Comparison of ENCODE assay signal across 8 mouse cellular contexts in genomic region chr2:20966176-20967100, GRCm38 (mm10). TPM values are rescaled to one million over a fixed set of nuclear protein-coding genes. Genes with fewer than 3 reads are reported as not detected.
A peak's percentile ranks its signal among the peaks of the same experiment; 100 is the strongest.
DNase-seq lines count a peak whose midpoint lies in the region; ATAC-seq and TF ChIP-seq lines count a peak whose summit lies in the region.

No protein-coding gene starts in this region.

- H3K9ac ChIP-seq in heart, postnatal 0 days (replicated peaks; ENCODE audit: low read depth, low read length) = peak overlapping the region; percentile 95
- H3K9ac ChIP-seq in liver, embryonic 15.5 days = peak overlapping the region; percentile 99

- peak overlapping the region; percentile 96 for H3K27ac ChIP-seq in cerebellum, adult 2 months (ENCODE audit: insufficient read depth, low read length)
- peak overlapping the region; percentile 96 for H3K27ac ChIP-seq in heart, postnatal 0 days (ENCODE audit: low read depth)
- H3K27ac ChIP-seq in liver, embryonic 15.5 days (replicated peaks) = peak overlapping the region; percentile 100

- 5% methylated on average over 18 of the region's 18 CpGs for WGBS in cerebellum, adult 2 months
- 19% methylated on average over 18 of the region's 18 CpGs for WGBS in heart, postnatal 0 days
- WGBS in liver, embryonic 15.5 days (ENCODE audit: insufficient replicate concordance) = 34% methylated on average over 18 of the region's 18 CpGs

- peak overlapping the region; percentile 82 for H3K4me2 ChIP-seq in heart, postnatal 0 days (ENCODE audit: low read depth, low read length)
- peak overlapping the region; percentile 88 for H3K4me2 ChIP-seq in liver, embryonic 15.5 days

- H3K4me3 ChIP-seq in cerebellum, adult 2 months (replicated peaks; ENCODE audit: insufficient read depth, low read depth, low read length) = peak overlapping the region; percentile 63
- peak overlapping the region; percentile 89 for H3K4me3 ChIP-seq in heart, postnatal 0 days (ENCODE audit: low read depth, low read length)
- peak overlapping the region; percentile 95 for H3K4me3 ChIP-seq in liver, embryonic 15.5 days (replicated peaks)

- no peak for TF ChIP-seq EP300 in heart, postnatal 0 days (IDR thresholded peaks at IDR 0.05; ENCODE audit: low read depth)

- H3K4me1 ChIP-seq in cerebellum, adult 2 months (ENCODE audit: control insufficient read depth, insufficient read depth, low read length) = peaks cover 11% of the 10 kb centered on the region; the same call in 1 of the 2 replicates
- H3K4me1 ChIP-seq in heart, postnatal 0 days (ENCODE audit: control insufficient read depth, insufficient read depth) = peaks cover 32% of the 10 kb centered on the region
- H3K4me1 ChIP-seq in liver, embryonic 15.5 days (replicated peaks) = peaks cover 61% of the 10 kb centered on the region

- no peaks in the 10 kb centered on the region for H3K36me3 ChIP-seq in heart, postnatal 0 days (replicated peaks; ENCODE audit: control insufficient read depth, insufficient read depth, low read length)
- H3K36me3 ChIP-seq in liver, embryonic 15.5 days (replicated peaks) = no peaks in the 10 kb centered on the region; the same call in 1 of the 2 replicates

- H3K9me3 ChIP-seq in heart, postnatal 0 days (replicated peaks; ENCODE audit: control insufficient read depth, low read length) = no peaks in the 10 kb centered on the region
- H3K9me3 ChIP-seq in liver, embryonic 15.5 days (replicated peaks) = no peaks in the 10 kb centered on the region

- ATAC-seq in cerebellum, adult (ENCODE audit: insufficient number of reproducible peaks, low FRiP score, low TSS enrichment) = no peak
- ATAC-seq in heart, postnatal 0 days (ENCODE audit: insufficient read depth, low read depth) = no peak
- no peak for ATAC-seq in liver, embryonic 15.5 days (ENCODE audit: insufficient read depth)
- ATAC-seq in erythroid progenitor cell, adult 5-6 weeks (replicated peaks; ENCODE audit: low FRiP score, poor library complexity, severe bottlenecking) = no peak

- peak; percentile 25 to 82 for DNase-seq in cerebellum, adult 2 months
- peak; percentile 79 for DNase-seq in brain, adult 2 months (ENCODE audit: low read depth, low spot score)
- no peak for DNase-seq in heart, postnatal 0 days (ENCODE audit: low spot score)
- DNase-seq in frontal cortex, postnatal 14 days (ENCODE audit: low spot score in 2 of 2) = no peak
- DNase-seq in retina, postnatal 1 day = no peak

- no peak for TF ChIP-seq CTCF in cerebellum, adult 2 months (IDR thresholded peaks at IDR 0.05; ENCODE audit: borderline replicate concordance, insufficient read depth, low read depth, low read length)
- TF ChIP-seq CTCF in heart, postnatal 0 days (IDR thresholded peaks at IDR 0.05; ENCODE audit: low read depth) = no peak

- peak; percentile 38; the same call in 1 of the 2 replicates for TF ChIP-seq POLR2A in cerebellum, adult 2 months (IDR thresholded peaks at IDR 0.05; ENCODE audit: borderline replicate concordance, insufficient read depth, low read length)

- no peaks in the 10 kb centered on the region for H3K27me3 ChIP-seq in cerebellum, adult 2 months (ENCODE audit: control insufficient read depth, insufficient read depth, low read length)
- H3K27me3 ChIP-seq in heart, postnatal 0 days (ENCODE audit: control insufficient read depth, insufficient read depth, low read length) = no peaks in the 10 kb centered on the region
- no peaks in the 10 kb centered on the region for H3K27me3 ChIP-seq in liver, embryonic 15.5 days

RNA-seq across cellular contexts. Expression of gene Arhgap21, which starts 2.2 kb away (rescaled TPM):
- 213 and 231 TPM in 2 replicates for polyA plus RNA-seq in cerebellum, adult 2 months (2012; rRNA removed)
- total RNA-seq in heart, postnatal 0 days (2014; rRNA removed; ENCODE audit: low replicate concordance) = 66.7 and 77.3 TPM in 2 replicates
- polyA plus RNA-seq in heart, postnatal 0 days (2015; fragmentation: Nextera tagmentation; extraction: Ambion mirVana) = 10.1 and 11.4 TPM in 2 replicates
- 5.8 and 7.8 TPM in 2 replicates for polyA plus RNA-seq in liver, embryonic 15.5 days (2015; fragmentation: Nextera tagmentation; extraction: Ambion mirVana)
- 103 and 130 TPM in 2 replicates for total RNA-seq in erythroid progenitor cell, adult 5-6 weeks (2015; ENCODE audit: low replicate concordance)
- 115 and 125 TPM in 2 replicates for total RNA-seq in erythroid progenitor cell, adult 5-6 weeks (2017; ENCODE audit: low replicate concordance)

Comparison
In these comparisons a context has a peak if more than half of its experiments do, and no peak if none do; other contexts are left out.
1. DNase-seq: peak in cerebellum, adult 2 months (2 of 2) and brain, adult 2 months (single experiment); none in heart, postnatal 0 days (single experiment), frontal cortex, postnatal 14 days (0 of 2) and retina, postnatal 1 day (single experiment).
2. RNA of gene Arhgap21, which starts 2.2 kb away (polyA plus RNA-seq): 213 to 231 TPM in cerebellum, adult 2 months; 10.1 to 11.4 TPM in heart, postnatal 0 days and 5.8 to 7.8 TPM in liver, embryonic 15.5 days; every median in the first group is over 10 times any median in the second.
3. Peak in every context shown above with its lines, with median percentiles within 50 percentile points of each other: H3K27ac ChIP-seq and H3K4me3 ChIP-seq.